Mouse (Mus musculus) hindbrain, embryonic 16.5 days (tissue): ENCODE results near the gene Rnase9. TPM values are rescaled to one million over a fixed set of nuclear protein-coding genes. Genes with fewer than 3 reads are reported as not detected.

ENCODE experiments used
- ATAC-seq: fragments of 200-750 bp; cut with Nextera tagmentation; 2 replicates; pipeline ENCODE4 v1.8.0; 2017; ENCODE audit warnings: moderate TSS enrichment, moderate library complexity
- H3K27ac ChIP-seq: fragments of 300-500 bp; sonication (generic); 2 replicates; pipeline ENCODE4 v1.5.1; 2014; ENCODE audit warnings: low read depth, mild to moderate bottlenecking, control low read depth, low read length, moderate library complexity
- H3K27me3 ChIP-seq: fragments of 300-500 bp; sonication (generic); replicated peaks from 2 replicates; pipeline ENCODE4 v1.6.1; 2014; ENCODE audit warnings: low read length; ENCODE audit not compliant: control insufficient read depth, insufficient read depth
- H3K36me3 ChIP-seq: fragments of 300-500 bp; sonication (generic); 2 replicates; pipeline ENCODE4 v1.6.1; 2014; ENCODE audit warnings: mild to moderate bottlenecking, low read length, moderate library complexity, mixed read lengths; ENCODE audit not compliant: control insufficient read depth, insufficient read depth
- H3K4me1 ChIP-seq: fragments of 300-500 bp; sonication (generic); 2 replicates; pipeline ENCODE4 v1.6.1; 2014; ENCODE audit warnings: low read depth, low read length; ENCODE audit not compliant: control insufficient read depth, insufficient read depth
- H3K4me2 ChIP-seq: fragments of 300-500 bp; sonication (generic); 2 replicates; pipeline ENCODE4 v1.6.1; 2014; ENCODE audit warnings: mild to moderate bottlenecking, low read length, control low read depth, moderate library complexity
- H3K4me3 ChIP-seq: fragments of 300-500 bp; sonication (generic); 2 replicates; pipeline ENCODE4 v1.5.1; 2014; ENCODE audit warnings: mild to moderate bottlenecking, low read length, control low read depth, moderate library complexity
- H3K9ac ChIP-seq: fragments of 300-500 bp; sonication (generic); 2 replicates; pipeline ENCODE4 v1.6.1; 2014; ENCODE audit warnings: low read depth, mild to moderate bottlenecking, control low read depth, low read length, moderate library complexity
- H3K9me3 ChIP-seq: fragments of 300-500 bp; sonication (generic); 2 replicates; pipeline ENCODE4 v1.6.1; 2014; ENCODE audit warnings: mild to moderate bottlenecking, low read length, moderate library complexity; ENCODE audit not compliant: control insufficient read depth
- WGBS: fragments of 180-500 bp; shearing (Covaris S2); extraction: QIAGEN DNeasy Blood & Tissue Kit; methylation state at CpG from one replicate; pipeline ENCODE4 v1.1.7; 2014; 5-methylcytosine and 5-hydroxymethylcytosine counted together
- polyA plus RNA-seq: library from polyadenylated mRNA; unstranded; fragments of >200 nt; fragmentation: Nextera tagmentation; extraction: Ambion mirVana; gene quantifications from 2 replicates; pipeline ENCODE4 v1.2.1, GENCODE M21; 2015

The Rnase9 gene
- polyA plus RNA-seq, 1 experiment from 2014 or later: not detected

DNA sequence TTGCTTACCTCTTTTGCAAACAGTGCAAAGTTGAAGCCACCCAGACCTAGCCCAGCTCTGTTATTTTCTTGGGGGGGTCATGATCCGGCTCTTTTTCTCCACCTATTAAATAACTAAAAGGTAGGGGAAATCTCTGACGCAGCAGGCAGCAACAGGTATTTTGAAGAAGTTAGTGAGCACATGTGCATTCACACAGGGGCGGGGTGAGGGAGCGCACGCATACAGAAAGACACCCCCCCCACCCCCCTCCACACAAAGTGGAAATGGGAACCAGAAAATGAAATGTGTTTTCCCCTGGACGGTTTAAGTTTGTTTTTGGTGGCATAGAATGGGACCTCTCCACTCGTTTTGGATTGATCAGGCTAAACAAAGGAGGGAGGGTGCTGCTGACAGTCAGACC lies 42.1 kb upstream of the Rnase9 start:
- Histone ChIP-seq H3K27ac (no peak overlapping the region), H3K4me3 (peak overlapping the region; percentile 59), H3K9ac (no peak overlapping the region), H3K27me3 (peaks cover 4% of the 10 kb centered on the region), H3K36me3 (no peaks in the 10 kb centered on the region), H3K4me2 (peak overlapping the region; percentile 87), H3K4me1 (peaks cover 7% of the 10 kb centered on the region), H3K9me3 (no peaks in the 10 kb centered on the region)
- WGBS: 11% methylated on average over 7 of the region's 7 CpGs
- no peak for ATAC-seq

DNA sequence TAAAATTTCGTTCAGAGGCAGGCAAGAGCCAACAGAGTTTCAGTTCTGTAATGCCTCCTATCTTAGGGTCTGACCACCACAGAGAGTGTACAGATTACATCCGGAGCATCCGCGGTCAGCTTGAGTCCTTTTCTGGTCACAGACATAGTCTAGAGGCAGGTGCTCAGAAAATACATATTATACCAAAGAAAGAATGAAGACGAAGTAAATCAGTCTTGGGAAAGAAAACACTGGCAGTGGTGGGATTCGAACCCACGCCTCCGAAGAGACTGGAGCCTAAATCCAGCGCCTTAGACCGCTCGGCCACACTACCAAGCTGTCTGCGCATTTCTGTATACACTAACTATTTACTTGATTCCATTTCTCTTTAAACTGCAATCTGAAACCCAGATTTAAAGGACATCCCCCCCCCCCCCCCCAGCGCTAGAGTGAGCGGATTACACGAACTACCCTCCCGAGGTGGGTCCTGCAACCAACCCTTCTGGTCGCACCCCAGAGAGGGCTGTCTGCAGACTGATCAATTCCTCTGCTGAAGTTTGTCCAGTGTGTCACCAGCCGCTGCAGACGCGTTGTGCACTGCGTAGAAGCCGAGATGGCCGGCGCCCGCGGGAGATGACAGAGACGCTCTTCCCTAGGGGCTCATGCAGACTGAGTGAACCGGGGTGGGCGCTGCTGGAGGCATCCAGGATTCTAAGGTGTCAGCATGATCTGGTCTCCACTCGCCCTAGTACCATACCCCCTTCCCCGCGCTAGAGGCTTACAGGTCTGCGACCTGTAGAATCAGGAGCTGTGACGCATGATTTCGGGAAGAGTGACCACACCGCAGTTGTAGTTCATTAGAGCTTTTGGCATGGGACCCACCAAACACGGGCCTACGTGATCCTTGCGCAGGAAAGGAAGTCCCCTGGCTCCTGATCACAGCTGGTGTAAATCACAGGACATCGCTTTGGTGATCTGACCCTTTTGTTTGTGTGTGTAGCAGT lies 41.2 kb upstream of the Rnase9 start:
- WGBS: 4% methylated on average over 39 of the region's 40 CpGs
- ATAC-seq: peak; percentile 85
- Histone ChIP-seq H3K9me3 (no peaks in the 10 kb centered on the region), H3K36me3 (no peaks in the 10 kb centered on the region), H3K27me3 (peaks cover 4% of the 10 kb centered on the region), H3K4me3 (peak overlapping the region; percentile 59), H3K9ac (peak overlapping the region; percentile 63), H3K27ac (no peak overlapping the region), H3K4me2 (peak overlapping the region; percentile 87), H3K4me1 (peaks cover 7% of the 10 kb centered on the region)

DNA sequence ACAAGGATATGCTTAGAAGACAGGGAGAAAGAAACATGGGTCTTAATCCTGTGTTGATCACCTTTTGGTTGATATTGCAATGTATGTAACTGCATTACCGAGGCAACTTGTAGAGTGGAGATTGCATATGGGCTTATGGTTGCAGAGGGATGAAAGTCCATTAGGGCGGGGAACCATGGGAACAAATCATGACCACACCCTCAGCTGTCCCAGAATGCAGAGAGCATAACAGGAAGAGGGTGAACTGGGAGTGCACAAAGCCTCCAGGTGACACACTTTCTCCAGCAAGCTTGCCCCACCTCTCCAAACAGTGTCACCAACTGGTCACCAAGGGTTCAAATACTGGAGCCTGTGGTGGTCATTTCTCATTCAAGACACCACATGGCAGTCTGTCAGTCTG lies 39.4 kb upstream of the Rnase9 start:
- no peak overlapping the region for H3K9ac ChIP-seq
- no peaks in the 10 kb centered on the region for H3K9me3 ChIP-seq
- H3K4me1 ChIP-seq: peaks cover 7% of the 10 kb centered on the region; the same call in 1 of the 2 replicates
- no peak for ATAC-seq
- H3K27me3 ChIP-seq: peaks cover 4% of the 10 kb centered on the region
- WGBS: 89% methylated on average over 2 of the region's 2 CpGs
- no peak overlapping the region for H3K4me3 ChIP-seq
- H3K4me2 ChIP-seq: no peak overlapping the region
- H3K27ac ChIP-seq: no peak overlapping the region
- no peaks in the 10 kb centered on the region for H3K36me3 ChIP-seq

DNA sequence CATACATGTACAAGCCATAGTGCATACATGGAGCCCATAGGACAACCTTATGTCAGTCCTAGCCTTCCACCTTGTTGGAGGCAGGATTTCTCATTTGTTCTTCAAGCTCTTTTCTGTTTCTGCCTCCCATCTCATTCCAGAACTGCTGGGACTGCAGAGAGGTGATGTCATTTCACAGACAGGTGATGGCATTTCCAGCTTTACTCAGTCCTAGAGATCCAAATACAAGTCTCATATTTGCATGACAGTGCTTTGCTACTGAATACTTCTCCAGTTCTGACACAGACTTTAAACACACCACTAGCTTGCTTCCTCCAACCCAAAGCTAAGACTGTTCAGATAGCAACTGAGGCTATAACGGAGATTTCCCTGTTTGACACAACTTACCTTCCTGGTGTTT lies 37.5 kb upstream of the Rnase9 start:
- Histone ChIP-seq H3K4me2 (no peak overlapping the region), H3K36me3 (no peaks in the 10 kb centered on the region), H3K9me3 (no peaks in the 10 kb centered on the region), H3K4me1 (peaks cover 7% of the 10 kb centered on the region; the same call in 1 of the 2 replicates), H3K27ac (no peak overlapping the region), H3K9ac (no peak overlapping the region), H3K4me3 (no peak overlapping the region), H3K27me3 (peaks cover 4% of the 10 kb centered on the region)
- 83% methylated on average over 1 of the region's 1 CpGs for WGBS
- ATAC-seq: no peak

DNA sequence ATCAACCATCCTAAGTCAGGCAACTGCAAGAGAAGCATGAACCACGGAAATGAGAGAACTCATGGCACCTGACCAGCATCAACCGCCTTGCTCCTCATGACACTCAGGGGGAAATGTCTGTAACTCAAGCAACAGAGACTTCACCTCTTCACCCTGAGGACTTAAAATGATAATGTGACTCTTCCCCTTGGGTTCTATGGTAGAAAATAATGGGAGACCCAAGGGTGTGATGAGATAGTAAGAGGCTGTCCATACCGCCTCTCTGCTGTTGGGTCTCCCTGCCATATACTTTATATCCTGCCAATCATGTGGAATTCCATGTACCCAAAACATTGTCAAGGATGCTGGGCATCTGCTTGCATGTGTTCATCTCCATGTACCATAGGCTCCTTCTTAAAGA lies 32.7 kb upstream of the Rnase9 start, which contains the start of gene Olfr750:
Gene Olfr750 (minus strand): TSS at position 101 of the 400 bp plus-strand sequence.
- no peak for ATAC-seq
- Histone ChIP-seq H3K4me1 (no peaks in the 10 kb centered on the region), H3K27me3 (no peaks in the 10 kb centered on the region), H3K9ac (no peak within 1 kb of the TSS), H3K27ac (no peak within 1 kb of the TSS), H3K36me3 (no peaks in the 10 kb centered on the region), H3K9me3 (no peaks in the 10 kb centered on the region), H3K4me2 (no peak within 1 kb of the TSS), H3K4me3 (no peak within 1 kb of the TSS)
- WGBS: 94% methylated on average over 3 of the region's 3 CpGs

DNA sequence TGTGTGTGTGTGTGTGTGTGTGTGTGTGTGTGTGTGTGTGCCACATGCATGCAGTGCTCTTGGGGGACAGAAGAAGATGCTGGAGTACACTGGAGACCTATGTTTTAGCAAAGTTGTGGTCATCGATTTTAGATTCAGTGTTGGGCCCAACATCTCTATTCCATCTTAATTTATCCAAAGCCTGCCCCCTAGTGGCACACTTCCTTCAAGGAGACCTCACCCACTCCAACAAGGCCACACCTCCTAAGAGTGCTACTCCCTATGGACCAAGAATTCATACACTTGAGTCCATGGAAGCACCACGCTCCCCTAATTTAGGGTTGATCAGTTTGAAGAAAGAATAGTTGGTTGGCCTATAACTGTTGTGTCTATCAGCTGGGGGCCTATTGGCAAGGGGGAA lies 27.9 kb upstream of the Rnase9 start:
- peaks cover 5% of the 10 kb centered on the region for H3K4me1 ChIP-seq
- no peak overlapping the region for H3K27ac ChIP-seq
- ATAC-seq: no peak
- H3K27me3 ChIP-seq: no peaks in the 10 kb centered on the region
- H3K4me3 ChIP-seq: no peak overlapping the region
- 95% methylated on average over 2 of the region's 2 CpGs for WGBS
- H3K36me3 ChIP-seq: no peaks in the 10 kb centered on the region
- no peak overlapping the region for H3K9ac ChIP-seq
- no peaks in the 10 kb centered on the region for H3K9me3 ChIP-seq
- H3K4me2 ChIP-seq: no peak overlapping the region

DNA sequence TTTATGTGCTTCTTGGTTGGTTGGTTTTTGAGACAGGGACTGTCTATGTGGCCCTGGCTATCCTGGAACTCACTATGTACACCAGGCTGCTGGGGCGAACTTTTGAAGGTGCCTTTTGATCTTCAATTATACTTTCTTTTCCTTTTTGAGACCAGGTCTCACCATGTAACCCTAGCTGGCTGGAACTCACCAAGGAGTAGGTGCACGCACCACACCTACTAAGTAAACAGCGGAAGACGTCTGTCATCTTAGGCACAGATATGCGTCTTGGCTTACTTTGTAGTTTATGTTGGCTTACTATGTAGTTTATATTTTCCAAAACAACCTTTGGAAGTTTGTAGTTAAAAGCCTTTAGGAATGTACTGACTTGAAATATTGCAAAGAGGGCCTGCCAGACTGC lies 27.3 kb upstream of the Rnase9 start:
- Histone ChIP-seq H3K4me1 (peaks cover 5% of the 10 kb centered on the region), H3K27ac (no peak overlapping the region), H3K4me3 (no peak overlapping the region), H3K4me2 (no peak overlapping the region), H3K27me3 (no peaks in the 10 kb centered on the region), H3K9ac (no peak overlapping the region), H3K36me3 (no peaks in the 10 kb centered on the region), H3K9me3 (no peaks in the 10 kb centered on the region)
- WGBS: 90% methylated on average over 5 of the region's 5 CpGs
- no peak for ATAC-seq

DNA sequence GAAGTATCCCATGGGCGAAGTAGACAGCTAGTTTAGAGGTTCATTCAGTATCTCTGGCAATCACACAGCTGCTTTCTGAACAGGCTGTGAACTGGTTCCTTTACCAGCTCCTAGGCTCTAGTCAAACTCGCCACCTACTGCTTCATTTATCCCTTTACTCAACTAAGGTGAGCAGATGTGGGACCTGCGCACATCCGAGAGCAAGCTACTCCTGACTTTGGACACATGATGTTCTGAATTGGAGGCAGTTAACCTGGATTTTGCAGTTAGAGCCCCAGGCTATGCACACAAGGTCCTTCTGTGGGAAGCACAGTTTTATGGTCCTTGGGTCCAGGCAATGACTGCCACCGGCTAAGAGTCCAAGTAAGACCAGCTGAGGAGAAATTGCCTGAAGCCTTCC lies 19.1 kb upstream of the Rnase9 start:
- no peaks in the 10 kb centered on the region for H3K4me1 ChIP-seq
- no peaks in the 10 kb centered on the region for H3K9me3 ChIP-seq
- H3K27me3 ChIP-seq: no peaks in the 10 kb centered on the region
- no peak overlapping the region for H3K4me3 ChIP-seq
- no peaks in the 10 kb centered on the region for H3K36me3 ChIP-seq
- H3K4me2 ChIP-seq: no peak overlapping the region
- ATAC-seq: no peak
- no peak overlapping the region for H3K27ac ChIP-seq
- H3K9ac ChIP-seq: no peak overlapping the region
- WGBS: 88% methylated on average over 5 of the region's 5 CpGs

DNA sequence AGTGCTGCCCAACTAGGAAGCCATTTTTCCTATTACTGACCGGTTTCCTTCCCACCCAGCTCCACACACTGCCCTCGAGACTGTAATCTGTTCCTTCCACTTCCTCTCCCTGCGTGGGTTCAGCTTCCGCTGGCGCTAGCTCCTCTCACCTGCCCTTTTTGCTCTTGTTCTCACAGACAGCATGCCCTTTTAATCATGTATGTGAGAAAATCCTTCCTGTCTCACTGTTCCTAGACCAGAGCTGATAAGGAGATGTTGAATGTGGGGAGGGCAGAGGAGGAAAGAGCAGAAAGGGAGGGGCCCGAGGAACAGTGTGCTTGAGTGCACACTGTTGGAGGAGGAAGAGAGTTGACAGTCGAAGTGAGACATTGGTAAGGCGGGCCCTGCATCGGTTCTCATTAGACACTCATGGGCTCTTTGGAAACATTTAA lies 15.7 kb upstream of the Rnase9 start, which contains the start of gene Rnase12:
Gene Rnase12 (minus strand): TSS at position 261 of the 431 bp plus-strand sequence.
- H3K9me3 ChIP-seq: no peaks in the 10 kb centered on the region
- 79% methylated on average over 9 of the region's 9 CpGs for WGBS
- H3K36me3 ChIP-seq: no peaks in the 10 kb centered on the region
- H3K4me2 ChIP-seq: no peak within 1 kb of the TSS
- no peak for ATAC-seq
- H3K27me3 ChIP-seq: no peaks in the 10 kb centered on the region
- H3K4me3 ChIP-seq: no peak within 1 kb of the TSS
- H3K27ac ChIP-seq: no peak within 1 kb of the TSS
- H3K9ac ChIP-seq: no peak within 1 kb of the TSS
- H3K4me1 ChIP-seq: no peaks in the 10 kb centered on the region
